Mouse (Mus musculus) gastrocnemius, adult 18-20 months (tissue): ENCODE measurements around the gene Noto. TPM values are rescaled to one million over a fixed set of nuclear protein-coding genes. Genes with fewer than 3 reads are reported as not detected.
A peak's percentile ranks its signal among the peaks of the same experiment; 100 is the strongest.

ENCODE experiments used
- DNase-seq: peaks from one replicate; pipeline ENCODE4 v3.0.0; 2021; ENCODE audit warnings: low spot score
- long read RNA-seq, 2 experiments: library from polyadenylated mRNA; stranded (forward); transcript quantifications; one replicate each; pipeline ENCODE4 v2.0.0; 2021
- total RNA-seq, 2 experiments: library from RNA; stranded (reverse); gene quantifications; 2 replicates each; pipeline ENCODE4 v1.2.3; 2021

Noto gene
- total RNA-seq: not detected
- long read RNA-seq, experiment 1: 0 reads
- long read RNA-seq, experiment 2: 0 reads

DNA sequence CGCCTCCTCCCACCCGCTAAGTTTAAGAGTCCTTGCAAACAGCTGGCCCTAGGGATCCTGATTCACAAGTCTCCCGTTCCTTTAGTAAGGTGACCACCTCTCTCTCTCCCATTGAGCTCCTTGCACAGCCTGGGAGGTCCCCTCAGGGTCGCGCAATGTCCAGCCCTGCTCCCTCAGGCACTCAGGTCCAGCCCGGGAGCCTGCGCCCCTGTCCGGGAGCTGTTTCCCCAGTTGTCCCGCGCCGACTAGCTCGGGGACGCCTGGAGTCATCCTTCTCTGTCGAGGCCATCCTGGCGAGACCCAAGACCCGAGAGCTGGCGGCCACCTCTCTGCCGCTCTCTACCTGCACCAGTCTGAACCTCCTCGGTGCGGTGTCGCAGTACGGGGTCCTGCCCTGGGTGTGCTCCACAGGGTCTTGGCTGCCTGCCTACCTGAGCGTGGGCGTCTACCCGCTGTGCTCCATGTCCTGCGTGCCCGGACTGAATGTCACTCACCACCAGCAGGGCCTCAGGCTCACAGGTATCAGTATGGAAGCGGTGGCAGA lies at the start of gene Noto:
Gene Noto (plus strand): TSS at position 51 of the 544 bp plus-strand sequence.
- DNase-seq: no peak

DNA sequence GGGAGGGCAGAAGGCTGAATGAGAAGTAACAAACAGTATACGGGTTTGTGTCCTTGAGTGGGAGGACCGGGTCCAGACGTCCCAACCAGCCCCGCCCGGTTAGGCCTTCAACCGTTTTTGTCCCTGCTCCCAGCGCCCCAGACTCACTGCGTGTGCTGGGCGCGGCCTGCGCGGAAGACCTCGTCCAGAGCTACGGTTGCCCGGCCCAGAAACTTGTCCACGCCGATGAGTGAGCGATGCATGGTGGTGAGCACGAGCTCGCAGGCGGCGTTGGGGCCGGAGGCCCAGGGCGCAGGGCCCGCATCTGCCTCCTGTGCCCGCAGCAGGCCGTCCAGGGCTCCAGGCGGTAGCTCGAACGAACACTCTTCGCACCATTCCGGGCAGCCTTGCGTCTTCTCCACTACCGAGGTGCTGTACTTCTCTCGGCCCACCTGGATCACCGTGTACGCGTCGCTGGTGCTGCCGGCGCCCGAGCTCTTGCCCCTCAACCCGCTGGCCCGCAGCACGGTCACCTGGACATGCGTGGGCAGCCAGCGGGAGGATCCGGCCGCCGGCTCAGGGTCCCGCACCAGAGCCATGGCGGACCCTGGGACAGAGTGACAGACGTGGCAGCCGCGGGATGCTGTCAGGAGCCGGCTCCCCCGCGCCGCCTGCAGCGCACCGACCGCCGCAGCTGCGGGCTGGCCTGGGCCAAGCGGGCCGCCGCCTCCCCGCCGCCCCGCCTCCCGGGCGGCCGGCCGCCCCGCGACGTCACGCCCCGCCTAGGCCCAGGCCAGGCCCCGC lies 49.5 kb upstream of the Noto start, which contains the start of gene Rab11fip5:
Gene Rab11fip5 (minus strand): TSS at position 684 of the 783 bp plus-strand sequence.
- DNase-seq: no peak

DNA sequence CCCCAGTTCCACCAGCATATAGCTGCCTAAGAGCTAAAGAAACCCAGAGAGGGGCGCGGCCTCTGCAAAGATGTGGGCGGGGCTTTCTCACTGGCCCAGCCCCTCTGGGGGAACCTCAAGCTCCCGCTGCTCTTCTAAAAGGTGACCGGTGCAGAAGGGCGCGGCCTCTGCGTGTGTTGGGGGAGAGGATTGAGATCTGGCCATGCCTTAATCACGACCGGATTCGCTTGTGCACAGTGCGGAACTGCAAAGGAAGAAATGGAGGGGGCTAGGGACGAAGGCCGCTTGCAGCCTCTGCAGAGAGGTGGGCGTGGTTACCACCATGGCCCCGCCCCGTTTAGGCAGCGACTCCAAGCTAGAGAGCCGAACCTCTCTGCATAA lies 49.0 kb upstream of the Noto start:
- DNase-seq: peak; percentile 96

DNA sequence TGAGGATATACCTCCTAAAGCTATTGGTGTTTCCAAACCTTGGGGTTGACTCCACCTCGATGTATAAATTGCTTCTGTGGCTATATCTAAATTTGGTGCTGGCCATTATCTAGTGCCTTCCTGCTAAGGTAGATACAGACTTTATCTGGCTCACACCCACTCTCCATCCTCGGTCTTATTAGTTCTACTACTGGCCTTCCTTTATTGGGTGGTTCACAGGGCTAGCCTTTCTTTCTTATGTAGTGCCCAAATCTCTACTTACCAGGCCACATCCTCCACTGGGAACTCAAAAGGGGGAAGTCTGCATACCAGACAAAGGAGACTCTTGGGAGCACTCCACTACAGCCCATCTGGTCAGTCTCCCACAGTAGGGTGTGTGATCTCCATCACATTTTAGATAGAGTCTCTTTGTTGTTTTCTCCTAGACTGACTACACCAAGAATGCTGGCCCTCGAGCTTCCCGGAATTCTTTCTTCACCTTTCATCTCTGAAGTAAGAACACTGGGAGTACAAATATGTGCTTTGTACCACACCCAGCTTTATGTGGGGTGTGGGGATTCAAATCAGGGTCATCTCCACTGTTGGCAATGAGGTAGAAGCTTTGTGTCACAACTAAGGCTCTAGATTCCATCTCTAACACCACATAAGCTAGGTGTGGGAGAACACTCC lies 46.5 kb upstream of the Noto start:
- DNase-seq: no peak

DNA sequence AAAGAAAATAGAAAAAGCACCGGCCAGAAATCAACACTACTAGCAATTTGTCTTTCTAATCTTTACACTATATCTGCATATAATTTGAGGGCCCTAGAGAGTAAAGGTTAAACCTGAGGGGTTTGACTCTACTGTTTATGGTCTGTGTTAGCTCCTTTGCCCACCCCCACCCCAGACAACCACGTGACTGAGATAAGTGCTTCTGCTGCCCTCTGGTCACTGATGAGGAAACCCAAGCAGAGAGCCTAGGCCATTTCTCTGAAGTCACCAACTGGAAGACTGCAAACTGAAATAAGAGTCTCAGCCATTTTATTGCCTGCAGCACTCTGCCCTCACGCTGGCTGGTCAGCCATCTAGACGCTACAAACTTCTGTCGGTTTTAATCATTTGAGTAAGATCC lies 45.8 kb upstream of the Noto start:
- DNase-seq: no peak

DNA sequence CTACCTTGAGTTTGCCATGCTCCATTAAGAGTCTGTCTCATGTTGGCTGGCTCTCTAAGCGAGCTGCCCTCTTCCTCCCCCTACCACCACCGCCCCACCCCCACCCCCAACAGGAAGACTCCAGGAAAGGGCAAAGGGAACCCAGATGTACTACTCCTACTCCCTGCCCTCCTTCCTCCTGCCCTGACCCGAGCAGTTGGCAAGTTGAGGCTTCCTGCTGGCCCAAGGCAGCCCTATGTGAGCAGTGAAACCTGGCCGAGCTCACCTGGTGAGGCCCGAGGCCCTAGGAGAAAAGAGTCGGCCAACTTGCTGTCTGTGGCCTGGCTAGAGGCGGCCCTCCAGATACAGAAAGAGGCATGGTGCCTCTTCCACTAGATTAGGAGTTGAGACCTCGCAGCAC lies 45.1 kb upstream of the Noto start:
- DNase-seq: no peak

DNA sequence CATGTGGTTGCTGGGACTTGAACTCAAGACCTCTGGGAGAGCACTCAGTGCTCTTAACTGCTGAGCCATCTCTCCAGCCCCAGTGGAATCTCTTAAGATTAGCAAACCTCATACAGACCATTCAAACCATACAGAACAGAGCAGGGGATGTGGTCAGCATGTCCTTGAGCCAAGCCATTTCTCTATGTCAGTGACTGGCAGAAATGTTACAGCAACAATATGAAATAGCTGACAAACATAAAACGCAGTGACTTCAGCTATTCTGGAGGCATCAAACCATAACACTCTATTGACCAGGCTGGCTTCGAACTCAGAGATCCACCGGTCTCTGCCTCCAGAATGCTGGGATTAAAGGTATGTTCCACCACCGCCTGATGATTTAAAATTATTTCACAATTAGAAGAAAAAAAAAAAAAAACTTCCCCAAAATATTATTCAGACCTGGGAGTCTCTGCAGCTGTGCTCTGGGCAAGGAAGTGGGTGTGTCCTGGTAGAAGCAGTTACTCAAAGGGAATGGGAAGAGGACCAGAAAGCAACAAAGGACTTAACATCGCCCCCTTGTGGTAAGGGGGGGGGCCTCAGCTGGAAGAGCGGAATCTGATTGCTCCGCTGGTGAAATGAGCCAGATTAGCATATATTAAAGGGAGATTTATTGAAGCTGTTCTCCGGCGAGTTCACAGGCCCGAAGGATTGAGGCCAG lies 43.3 kb upstream of the Noto start:
- peak; percentile 91 for DNase-seq

DNA sequence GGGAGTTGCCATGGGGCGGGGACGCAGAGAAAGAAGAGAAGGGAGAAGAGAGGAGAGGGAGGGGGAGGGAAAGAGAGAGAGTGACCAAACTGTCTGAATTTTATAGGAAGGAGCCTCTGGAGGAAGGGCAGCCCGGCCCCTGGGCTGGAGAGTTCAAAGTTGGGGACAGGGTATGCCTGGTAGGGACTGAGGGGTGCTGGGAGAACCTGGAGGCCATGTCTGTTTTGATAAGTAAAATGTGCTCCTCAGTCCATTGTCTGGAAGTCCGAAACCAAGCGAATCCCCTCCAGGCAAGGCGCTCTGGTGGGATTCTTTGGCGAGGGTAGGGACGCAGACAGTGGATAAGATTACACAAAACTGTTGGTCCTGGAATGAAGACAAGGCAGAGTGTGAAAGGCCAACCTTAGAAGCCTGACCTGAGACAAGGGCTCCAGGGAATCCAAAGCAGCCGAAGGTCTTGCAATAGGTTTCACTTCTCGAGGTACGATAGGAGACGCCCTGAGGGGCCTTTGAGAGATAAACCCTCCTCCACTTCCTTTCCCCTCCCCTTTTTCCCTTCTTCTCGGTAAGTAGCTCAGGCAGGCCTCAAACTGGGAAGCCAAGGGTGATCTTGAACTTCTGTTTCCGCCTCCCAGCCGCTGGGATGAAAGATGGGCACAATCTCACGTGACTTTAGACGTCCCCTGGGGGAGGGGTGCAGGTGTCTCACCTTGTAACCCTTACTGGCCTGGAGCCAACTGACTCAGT lies 42.6 kb upstream of the Noto start:
- no peak for DNase-seq

DNA sequence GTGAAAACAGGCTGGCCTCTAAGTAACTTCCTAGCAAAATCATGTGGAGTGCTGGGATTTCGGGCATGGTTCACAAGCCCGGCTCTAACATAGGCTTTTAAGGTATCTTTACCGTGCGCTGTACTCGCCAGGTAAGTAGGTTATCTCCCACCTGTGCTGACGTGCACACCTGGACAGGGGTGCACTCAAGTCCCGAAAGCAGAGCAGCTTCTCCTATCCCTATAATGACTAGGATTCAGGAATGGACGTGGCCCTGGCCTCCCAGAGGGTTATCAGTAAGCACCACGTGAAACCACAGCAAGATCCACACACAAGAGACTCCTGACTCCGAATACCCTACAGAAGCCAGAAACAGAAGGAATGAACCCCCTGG lies 42.1 kb upstream of the Noto start:
- DNase-seq: no peak

DNA sequence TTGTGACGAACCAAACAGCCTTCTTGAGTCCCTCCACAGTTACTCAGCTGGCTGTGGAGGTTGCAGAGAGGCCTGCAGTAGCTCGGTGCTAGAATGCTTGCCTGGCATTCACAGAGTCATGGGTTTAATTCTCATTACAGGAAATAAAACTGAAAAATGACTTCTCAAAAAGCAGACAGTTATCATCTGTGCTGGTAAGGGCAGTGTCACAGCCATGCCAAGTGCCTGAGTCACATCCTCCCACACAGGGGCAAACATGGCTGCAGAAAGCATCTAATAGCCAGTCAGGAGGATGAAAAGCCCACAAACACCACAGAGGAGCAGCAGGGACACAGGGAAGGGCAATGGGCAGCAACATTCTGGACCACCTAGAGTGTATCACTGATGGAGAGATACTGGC lies 40.9 kb upstream of the Noto start:
- no peak for DNase-seq

DNA sequence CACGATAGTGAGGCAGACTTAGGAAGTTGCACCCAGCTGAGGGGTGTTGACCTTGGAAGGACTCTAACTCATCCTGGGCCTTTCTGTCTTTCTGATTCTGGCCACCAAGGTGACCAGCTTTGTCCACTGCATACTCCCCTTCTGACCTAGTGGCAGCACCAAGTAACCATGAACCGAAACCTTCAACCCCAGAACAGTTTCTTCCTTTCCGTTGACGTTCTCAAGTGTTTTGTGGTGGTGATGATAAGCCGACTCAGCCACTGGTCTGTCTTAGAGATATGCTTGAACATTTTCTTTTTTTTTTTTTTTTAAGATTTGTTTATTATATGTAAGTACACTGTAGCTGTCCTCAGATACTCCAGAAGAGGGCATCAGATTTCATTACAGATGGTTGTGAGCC lies 35.1 kb upstream of the Noto start:
- no peak for DNase-seq

DNA sequence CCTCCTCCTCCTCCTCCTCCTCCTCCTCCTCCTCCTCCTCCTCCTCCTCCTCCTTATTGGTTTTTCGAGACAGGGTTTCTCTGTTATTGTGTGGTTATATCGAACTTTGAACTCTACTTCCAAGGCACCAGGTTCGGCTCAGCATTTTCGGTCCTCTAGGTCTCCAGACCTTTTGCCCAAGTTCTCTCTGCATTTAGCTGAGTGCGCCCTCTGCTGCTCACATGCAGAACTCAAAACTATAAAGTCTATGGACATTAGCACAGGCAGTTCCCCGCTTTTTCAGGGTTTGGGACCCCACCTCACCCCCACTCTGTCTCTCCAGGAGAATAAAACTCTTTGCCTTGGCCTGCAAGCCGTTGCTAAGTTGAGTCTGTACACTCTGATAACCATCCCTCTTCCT lies 31.9 kb upstream of the Noto start:
- peak; percentile 70 for DNase-seq

DNA sequence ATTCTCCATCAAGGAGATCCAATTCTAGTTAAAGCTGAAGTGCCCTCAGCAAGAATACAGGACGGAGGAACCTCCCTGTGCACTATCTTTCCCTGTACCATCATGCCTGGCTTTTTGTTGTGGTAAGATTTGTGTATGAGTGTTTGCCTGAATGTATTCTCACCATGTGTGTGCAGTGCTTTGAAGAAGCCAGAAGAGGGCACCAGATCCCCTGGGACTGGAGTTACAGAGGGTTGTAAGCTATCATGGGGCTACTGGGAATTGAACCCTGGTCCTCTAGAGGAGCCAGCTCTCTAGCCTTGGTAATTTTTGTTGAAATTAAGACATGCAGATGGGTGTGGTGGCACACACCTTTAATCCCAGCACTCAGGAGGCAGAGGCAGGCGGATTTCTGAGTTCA lies 28.3 kb upstream of the Noto start:
- DNase-seq: no peak

DNA sequence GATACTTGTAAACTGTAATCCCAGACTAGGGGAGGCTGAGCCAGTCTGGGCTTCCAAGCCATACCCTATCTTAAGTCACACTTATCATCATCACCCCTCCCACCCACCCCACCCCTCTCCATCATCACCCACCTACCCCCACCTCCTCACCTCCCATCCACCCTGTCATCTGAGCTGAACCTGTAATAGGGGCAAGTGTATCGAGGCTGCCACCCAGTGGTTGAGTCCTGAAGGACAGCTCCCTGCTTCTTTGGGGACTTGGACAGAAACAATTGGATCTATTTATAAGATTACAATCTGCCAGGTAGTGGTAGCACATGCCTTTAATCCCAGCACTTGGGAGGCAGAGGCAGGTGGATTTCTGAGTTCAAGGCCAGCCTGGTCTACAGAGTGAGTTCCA lies 26.5 kb upstream of the Noto start:
- peak; percentile 35 for DNase-seq

DNA sequence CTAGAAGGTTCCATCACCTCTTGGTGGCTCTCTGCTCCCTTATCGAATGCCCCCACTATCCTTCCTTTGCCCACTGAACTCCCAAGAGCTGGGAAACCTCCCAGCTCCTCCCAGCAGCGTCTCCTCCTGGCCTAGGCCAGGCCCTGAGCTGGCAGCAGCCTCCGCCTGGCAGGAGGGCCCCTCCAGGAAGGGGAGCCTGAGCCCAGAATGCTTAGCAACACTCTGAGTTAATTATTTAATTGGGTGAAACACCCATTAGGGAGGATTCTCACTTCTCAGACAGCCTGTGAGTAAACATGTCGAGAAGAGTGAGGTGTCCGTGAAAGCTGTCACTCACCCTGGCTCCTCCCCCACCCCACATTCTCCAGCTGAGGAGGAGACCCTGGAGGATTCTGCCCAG lies 24.0 kb upstream of the Noto start:
- no peak for DNase-seq

DNA sequence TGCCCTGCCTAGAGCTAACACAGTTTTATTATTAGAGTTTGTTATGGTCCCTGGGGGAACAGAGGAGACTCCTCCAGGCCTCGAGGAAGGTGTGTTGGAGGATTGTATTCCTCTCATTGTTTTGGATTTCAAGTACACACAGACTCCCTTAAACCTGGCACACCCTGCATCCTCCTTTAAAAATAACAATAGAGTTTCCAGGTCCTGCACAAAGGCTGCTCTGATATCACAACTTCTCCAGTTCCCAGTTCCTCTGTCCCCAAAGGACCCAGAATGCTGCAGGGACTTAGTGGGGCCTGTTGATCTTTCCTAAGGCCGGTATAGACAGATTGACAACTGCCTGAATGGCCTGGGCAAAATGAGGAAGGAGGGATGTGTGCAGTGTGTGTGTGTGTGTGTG lies 21.1 kb upstream of the Noto start:
- no peak for DNase-seq

DNA sequence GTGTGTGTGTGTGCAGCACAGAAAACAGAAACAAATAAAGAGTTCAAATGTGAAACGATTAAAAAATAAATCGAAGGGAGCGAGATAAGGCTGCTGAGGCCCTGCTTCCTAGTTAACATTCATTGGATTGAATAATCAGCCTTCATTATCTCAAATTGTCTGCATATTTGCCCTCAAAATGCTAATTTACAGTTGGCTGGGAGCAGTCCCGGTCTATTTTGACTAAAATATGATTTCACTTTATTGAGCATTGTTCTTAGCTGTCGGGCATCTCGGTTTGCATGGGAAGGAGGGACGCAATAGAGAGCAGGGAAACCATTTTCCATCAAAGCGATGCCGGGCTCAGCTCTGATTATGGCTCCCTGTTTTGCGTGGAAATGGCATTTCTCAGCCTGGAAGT lies 20.6 kb upstream of the Noto start:
- no peak for DNase-seq

DNA sequence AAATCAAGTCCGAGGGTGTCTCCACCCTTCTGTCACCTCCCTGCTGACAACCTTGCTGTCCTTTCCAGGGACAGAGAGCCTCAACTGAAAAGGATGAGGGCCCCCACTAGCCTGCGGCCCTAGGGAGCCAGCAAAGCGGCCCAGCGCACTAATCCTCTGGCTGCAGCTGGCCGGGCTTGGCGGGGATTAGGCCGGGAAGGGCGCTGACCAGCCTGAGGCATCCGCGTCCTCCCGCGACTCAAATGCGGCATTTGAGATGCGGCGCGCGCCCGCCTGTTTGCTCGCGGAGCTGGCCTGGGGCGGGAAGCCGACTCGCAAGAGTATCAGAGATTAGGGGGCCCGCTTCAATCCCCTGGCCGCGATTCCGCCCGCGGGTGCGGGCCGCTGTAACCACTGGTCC lies 14.7 kb upstream of the Noto start:
- DNase-seq: no peak

DNA sequence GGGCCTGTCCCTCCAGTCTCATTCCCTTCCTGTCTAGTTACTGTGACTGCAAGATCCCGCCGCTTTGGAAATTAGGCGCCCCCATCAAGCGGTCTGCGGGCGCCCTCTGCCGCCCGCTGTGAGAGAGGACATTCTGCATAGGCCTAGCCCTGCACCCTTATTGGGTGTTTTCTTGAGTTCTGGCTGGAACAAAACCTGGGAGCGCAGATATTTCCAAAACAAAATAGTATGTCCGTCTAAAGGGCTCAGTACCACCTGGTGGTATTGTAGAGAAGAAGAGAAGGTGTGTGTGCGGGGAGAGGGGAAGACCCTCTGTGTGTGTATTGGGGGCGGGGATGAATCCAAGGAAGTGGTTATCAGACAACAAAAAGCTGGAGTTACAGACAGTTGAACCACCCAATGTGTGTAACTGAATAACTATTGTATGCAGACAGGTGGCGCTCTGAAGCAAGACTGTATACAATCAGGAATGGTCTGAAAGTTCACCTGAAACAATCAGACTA lies 12.9 kb upstream of the Noto start:
- peak; percentile 15 for DNase-seq

DNA sequence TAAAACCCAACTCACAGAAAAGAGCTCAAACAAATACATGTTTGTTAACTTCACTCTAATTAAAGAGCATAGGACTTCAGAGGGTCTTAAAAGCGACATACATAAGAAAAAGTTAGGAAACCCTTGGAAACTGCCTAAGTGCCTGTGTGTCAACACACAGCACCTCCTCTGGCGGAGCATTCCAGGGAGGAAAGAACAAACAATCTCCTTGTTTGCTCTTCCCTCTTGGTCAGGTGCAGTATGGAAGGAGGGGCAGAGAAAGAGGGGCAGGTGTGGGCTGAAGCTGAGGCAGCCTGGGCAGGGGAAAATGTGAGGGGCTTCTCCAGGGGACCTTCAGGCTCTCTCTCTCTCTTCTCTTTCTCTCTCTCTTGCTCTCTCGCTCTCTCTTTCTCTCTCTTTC lies 7.9 kb upstream of the Noto start:
- no peak for DNase-seq

DNA sequence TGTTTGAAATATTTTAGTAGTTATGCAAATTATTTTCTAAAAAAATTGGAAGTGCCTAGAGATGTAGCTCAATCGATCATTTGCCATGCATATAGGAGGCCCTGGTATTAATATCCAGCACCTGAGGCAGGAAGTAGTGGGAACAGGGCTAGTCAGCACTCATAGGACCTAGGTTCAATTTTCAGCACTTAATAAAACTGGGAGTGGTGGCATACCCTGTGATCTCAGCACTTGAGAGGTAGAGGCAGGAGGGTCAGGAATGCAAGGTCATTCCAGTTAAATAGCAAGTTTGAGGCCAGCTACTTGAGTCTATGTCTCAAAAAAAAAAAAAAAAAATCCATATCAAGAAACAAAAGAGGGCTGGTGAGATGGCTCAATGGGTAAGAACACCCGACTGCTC lies 4.5 kb upstream of the Noto start:
- no peak for DNase-seq
